Mouse (Mus musculus) liver, embryonic 14.5 days (tissue): ENCODE data around the gene Sart1.

Source experiments
- CTCF ChIP-seq: IDR thresholded peaks from 2 replicates; pipeline ENCODE4 v1.5.1; 2016; ENCODE audit warnings: antibody characterized with exemption, low read depth, control low read depth
- EP300 ChIP-seq: IDR thresholded peaks from 2 replicates; pipeline ENCODE4 v1.6.1; 2016; ENCODE audit warnings: antibody characterized with exemption, low read depth

DNA sequence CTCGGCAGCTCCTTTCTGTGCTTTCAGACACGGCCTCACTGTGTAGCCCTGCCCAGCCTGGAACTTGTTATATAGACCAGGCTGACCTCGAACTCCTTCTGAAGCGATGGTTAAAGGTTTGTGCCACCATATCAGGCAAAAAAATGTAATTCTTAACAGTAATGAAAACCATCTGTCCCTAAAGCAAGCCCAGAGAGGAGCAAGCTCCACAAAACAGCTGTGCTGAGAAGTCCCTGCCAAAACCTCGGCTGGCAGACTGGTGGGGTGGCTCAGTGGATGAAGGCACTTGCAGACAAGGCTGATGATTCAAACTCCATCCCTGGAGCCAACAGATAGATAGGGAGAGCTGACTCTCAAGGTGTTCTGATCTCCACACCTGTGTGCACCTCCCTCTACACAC is 20.6 kb upstream of the Sart1 start:
- TF ChIP-seq CTCF (no peak), EP300 (no peak)
